Mouse (Mus musculus): Measurements from ENCODE around the gene Arpp19.

Arpp19 gene

GRCm38 (mm10) chr9:75071706-75072192, 34.3 kb downstream of the Arpp19 start:
- H3K4me3 ChIP-seq (replicated peaks; ENCODE audit: low read length) = peak overlapping the region; percentile 91
- H3K36me3 ChIP-seq (ENCODE audit: insufficient read depth, low read length) = no peaks in the 10 kb centered on the region
- no peak for TF ChIP-seq POU5F1 (IDR thresholded peaks at IDR 0.05; ENCODE audit: borderline replicate concordance, low read length)
- no peak for TF ChIP-seq CTCF (conservative IDR thresholded peaks at IDR 0.05; ENCODE audit: low read length)
- TF ChIP-seq NANOG (IDR thresholded peaks at IDR 0.05; ENCODE audit: borderline replicate concordance, low read length) = no peak
- peaks cover 16% of the 10 kb centered on the region for H3K4me1 ChIP-seq (replicated peaks; ENCODE audit: low read depth, low read length)
- peaks cover 19% of the 10 kb centered on the region for H3K27me3 ChIP-seq (ENCODE audit: insufficient read depth, low read length)
- H3K9me3 ChIP-seq (ENCODE audit: low read length) = no peaks in the 10 kb centered on the region

DNA sequence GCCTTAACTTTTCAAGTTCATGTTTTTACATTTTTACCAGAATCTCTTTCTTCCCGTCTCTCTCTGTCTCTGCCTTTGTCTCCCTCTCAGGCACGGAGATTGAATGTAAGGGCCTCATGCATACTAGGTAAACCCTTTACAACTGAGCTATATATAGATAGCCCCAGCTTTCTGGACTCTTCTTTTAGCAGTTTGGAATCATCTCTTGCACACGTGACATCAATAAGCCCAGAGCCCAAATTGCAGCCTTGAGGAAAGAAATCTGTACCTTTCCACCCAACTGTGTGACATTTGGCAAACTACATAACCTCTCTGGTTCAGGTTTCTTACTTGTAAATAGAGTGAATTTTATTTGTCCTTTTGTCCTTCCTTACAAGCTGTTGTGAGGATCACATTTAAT, 34.9 kb downstream of the Arpp19 start:
- H3K27me3 ChIP-seq (ENCODE audit: insufficient read depth, low read length) = peaks cover 19% of the 10 kb centered on the region
- H3K9me3 ChIP-seq (ENCODE audit: low read length) = no peaks in the 10 kb centered on the region
- TF ChIP-seq POU5F1 (IDR thresholded peaks at IDR 0.05; ENCODE audit: borderline replicate concordance, low read length) (no peak), CTCF (conservative IDR thresholded peaks at IDR 0.05; ENCODE audit: low read length) (no peak), NANOG (IDR thresholded peaks at IDR 0.05; ENCODE audit: borderline replicate concordance, low read length) (no peak)
- H3K36me3 ChIP-seq (ENCODE audit: insufficient read depth, low read length) = no peaks in the 10 kb centered on the region
- peak overlapping the region; percentile 91 for H3K4me3 ChIP-seq (replicated peaks; ENCODE audit: low read length)
- H3K4me1 ChIP-seq (replicated peaks; ENCODE audit: low read depth, low read length) = peaks cover 16% of the 10 kb centered on the region

DNA sequence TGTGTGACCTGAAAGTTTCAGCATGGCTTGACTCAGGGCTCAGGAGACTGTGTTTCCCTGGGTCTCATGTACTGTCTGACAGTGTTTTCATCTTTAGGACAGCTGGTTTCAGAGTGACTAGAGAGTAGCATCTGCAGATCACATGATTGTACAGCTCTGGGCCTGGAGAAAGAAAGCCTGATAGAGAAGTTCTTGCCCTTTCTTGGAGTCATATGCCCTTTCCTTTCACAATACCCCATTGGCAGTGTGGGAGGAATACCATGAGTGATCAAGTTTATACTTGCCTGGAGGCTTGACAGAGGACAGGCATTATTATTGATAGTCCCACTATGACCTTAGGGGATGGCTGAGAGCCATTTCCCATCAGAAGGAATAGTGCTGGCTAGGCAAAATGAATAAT, 39.8 kb downstream of the Arpp19 start:
- TF ChIP-seq POU5F1 (IDR thresholded peaks at IDR 0.05; ENCODE audit: borderline replicate concordance, low read length) = no peak
- TF ChIP-seq CTCF (conservative IDR thresholded peaks at IDR 0.05; ENCODE audit: low read length) = no peak
- no peak for TF ChIP-seq NANOG (IDR thresholded peaks at IDR 0.05; ENCODE audit: borderline replicate concordance, low read length)
- Histone ChIP-seq H3K4me3 (replicated peaks; ENCODE audit: low read length) (no peak overlapping the region), H3K27me3 (ENCODE audit: insufficient read depth, low read length) (peaks cover 7% of the 10 kb centered on the region), H3K4me1 (replicated peaks; ENCODE audit: low read depth, low read length) (peaks cover 3% of the 10 kb centered on the region), H3K9me3 (ENCODE audit: low read length) (peaks cover 9% of the 10 kb centered on the region), H3K36me3 (ENCODE audit: insufficient read depth, low read length) (no peaks in the 10 kb centered on the region)

DNA sequence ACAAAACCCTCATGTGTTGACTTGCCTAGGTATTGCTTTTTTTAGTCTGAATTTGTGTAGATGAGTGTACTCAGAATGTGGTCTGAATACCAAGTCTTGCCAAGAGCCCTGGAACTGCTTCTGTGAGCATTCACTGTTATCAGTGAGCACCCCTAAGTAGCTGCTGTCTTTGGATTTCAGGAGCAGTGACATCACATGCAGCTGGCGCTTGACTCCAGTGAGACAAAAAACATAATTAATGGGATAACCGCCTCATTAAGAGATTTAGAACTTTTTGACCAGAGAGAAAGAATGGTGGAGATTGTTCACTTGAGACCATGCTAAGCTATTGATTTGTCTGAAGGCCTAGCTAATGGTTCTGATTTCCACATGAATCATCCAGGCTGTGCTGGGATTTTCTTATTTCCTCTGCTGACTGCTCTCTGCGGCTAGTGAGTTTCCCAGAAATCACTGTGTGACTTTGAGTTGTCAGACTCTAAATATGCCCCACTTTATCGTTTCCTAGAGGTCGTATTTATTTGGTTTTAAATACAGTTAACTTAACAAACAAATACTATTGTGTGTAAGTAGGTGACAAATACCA, 47.9 kb downstream of the Arpp19 start:
- Histone ChIP-seq H3K27me3 (ENCODE audit: insufficient read depth, low read length) (no peaks in the 10 kb centered on the region), H3K36me3 (ENCODE audit: insufficient read depth, low read length) (no peaks in the 10 kb centered on the region), H3K9me3 (ENCODE audit: low read length) (peaks cover 9% of the 10 kb centered on the region), H3K4me1 (replicated peaks; ENCODE audit: low read depth, low read length) (peaks cover 42% of the 10 kb centered on the region), H3K4me3 (replicated peaks; ENCODE audit: low read length) (no peak overlapping the region)
- TF ChIP-seq NANOG (IDR thresholded peaks at IDR 0.05; ENCODE audit: borderline replicate concordance, low read length) (peak; percentile 100), POU5F1 (IDR thresholded peaks at IDR 0.05; ENCODE audit: borderline replicate concordance, low read length) (no peak)

DNA sequence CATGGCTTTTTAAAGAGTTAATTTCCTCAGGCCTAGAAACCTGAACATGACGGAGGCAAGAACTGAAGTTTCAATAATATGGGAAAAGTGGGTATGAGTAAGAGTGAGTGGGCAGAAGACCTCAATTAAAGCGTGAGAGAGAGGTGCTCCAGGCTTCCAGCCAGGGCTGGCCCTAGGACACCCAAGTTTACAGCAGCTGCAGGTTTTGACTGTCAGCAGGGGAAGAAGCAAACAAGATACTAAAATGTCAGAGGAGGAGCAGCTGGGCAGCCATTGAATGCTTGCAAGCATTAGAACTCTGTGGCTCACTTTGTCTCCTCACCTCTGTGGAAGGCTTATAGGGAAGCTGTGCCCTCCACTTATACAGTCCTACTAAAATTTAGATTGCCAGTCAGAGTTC, 50.4 kb downstream of the Arpp19 start:
- Histone ChIP-seq H3K9me3 (ENCODE audit: low read length) (no peaks in the 10 kb centered on the region), H3K4me1 (replicated peaks; ENCODE audit: low read depth, low read length) (peaks cover 44% of the 10 kb centered on the region), H3K4me3 (replicated peaks; ENCODE audit: low read length) (no peak overlapping the region), H3K36me3 (ENCODE audit: insufficient read depth, low read length) (0 out of 2 replicates have a peak, but pooled peaks cover 2% of the 10 kb centered on the region), H3K27me3 (ENCODE audit: insufficient read depth, low read length) (no peaks in the 10 kb centered on the region)
- no peak for TF ChIP-seq NANOG (IDR thresholded peaks at IDR 0.05; ENCODE audit: borderline replicate concordance, low read length)
- no peak for TF ChIP-seq POU5F1 (IDR thresholded peaks at IDR 0.05; ENCODE audit: borderline replicate concordance, low read length)
- TF ChIP-seq CTCF (conservative IDR thresholded peaks at IDR 0.05; ENCODE audit: low read length) = no peak

DNA sequence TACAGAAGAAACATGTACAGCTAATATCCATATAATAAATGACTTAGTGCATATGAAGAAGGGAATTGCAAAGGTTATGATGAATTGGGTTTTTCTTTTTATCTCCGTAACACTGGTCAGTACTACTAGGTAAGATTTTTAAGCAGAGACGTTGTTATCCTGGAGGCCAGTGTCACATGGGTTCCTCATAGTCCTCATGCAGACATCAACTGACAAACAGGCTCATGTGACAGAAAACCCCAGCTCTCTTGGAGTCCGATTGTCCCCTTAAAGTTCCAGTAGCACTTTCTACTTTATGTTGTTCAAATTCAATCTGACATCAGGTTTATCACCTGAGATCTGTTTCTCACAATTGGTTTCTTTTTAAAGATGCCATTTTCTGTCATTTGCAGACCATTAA, 51.9 kb downstream of the Arpp19 start:
- H3K4me1 ChIP-seq (replicated peaks; ENCODE audit: low read depth, low read length) = peaks cover 37% of the 10 kb centered on the region
- no peak overlapping the region for H3K4me3 ChIP-seq (replicated peaks; ENCODE audit: low read length)
- no peak for TF ChIP-seq CTCF (conservative IDR thresholded peaks at IDR 0.05; ENCODE audit: low read length)
- TF ChIP-seq POU5F1 (IDR thresholded peaks at IDR 0.05; ENCODE audit: borderline replicate concordance, low read length) = no peak
- no peak for TF ChIP-seq NANOG (IDR thresholded peaks at IDR 0.05; ENCODE audit: borderline replicate concordance, low read length)
- no peaks in the 10 kb centered on the region for H3K9me3 ChIP-seq (ENCODE audit: low read length)
- peaks cover 6% of the 10 kb centered on the region; the same call in 1 of the 2 replicates for H3K36me3 ChIP-seq (ENCODE audit: insufficient read depth, low read length)
- no peaks in the 10 kb centered on the region for H3K27me3 ChIP-seq (ENCODE audit: insufficient read depth, low read length)

- Histone ChIP-seq H3K4me1 (replicated peaks; ENCODE audit: low read depth, low read length) (peaks cover 10% of the 10 kb centered on the region), H3K36me3 (ENCODE audit: insufficient read depth, low read length) (peaks cover 6% of the 10 kb centered on the region; the same call in 1 of the 2 replicates), H3K27me3 (ENCODE audit: insufficient read depth, low read length) (no peaks in the 10 kb centered on the region), H3K4me3 (replicated peaks; ENCODE audit: low read length) (no peak overlapping the region), H3K9me3 (ENCODE audit: low read length) (no peaks in the 10 kb centered on the region)
- TF ChIP-seq NANOG (IDR thresholded peaks at IDR 0.05; ENCODE audit: borderline replicate concordance, low read length) (no peak), POU5F1 (IDR thresholded peaks at IDR 0.05; ENCODE audit: borderline replicate concordance, low read length) (no peak), CTCF (conservative IDR thresholded peaks at IDR 0.05; ENCODE audit: low read length) (no peak)
Measured at GRCm38 (mm10) chr9:75092134-75092533, 54.7 kb downstream of the Arpp19 start.

- no peaks in the 10 kb centered on the region for H3K9me3 ChIP-seq (ENCODE audit: low read length)
- 0 out of 2 replicates have a peak, but pooled peaks cover 5% of the 10 kb centered on the region for H3K4me1 ChIP-seq (replicated peaks; ENCODE audit: low read depth, low read length)
- TF ChIP-seq NANOG (IDR thresholded peaks at IDR 0.05; ENCODE audit: borderline replicate concordance, low read length) (no peak), POU5F1 (IDR thresholded peaks at IDR 0.05; ENCODE audit: borderline replicate concordance, low read length) (no peak), CTCF (conservative IDR thresholded peaks at IDR 0.05; ENCODE audit: low read length) (no peak)
- peaks cover 6% of the 10 kb centered on the region; the same call in 1 of the 2 replicates for H3K36me3 ChIP-seq (ENCODE audit: insufficient read depth, low read length)
- no peaks in the 10 kb centered on the region for H3K27me3 ChIP-seq (ENCODE audit: insufficient read depth, low read length)
- H3K4me3 ChIP-seq (replicated peaks; ENCODE audit: low read length) = no peak overlapping the region
Measured at GRCm38 (mm10) chr9:75094762-75095161, 57.3 kb downstream of the Arpp19 start.

- Histone ChIP-seq H3K36me3 (ENCODE audit: insufficient read depth, low read length) (no peaks in the 10 kb centered on the region), H3K4me1 (replicated peaks; ENCODE audit: low read depth, low read length) (peaks cover 13% of the 10 kb centered on the region), H3K4me3 (replicated peaks; ENCODE audit: low read length) (no peak overlapping the region), H3K9me3 (ENCODE audit: low read length) (no peaks in the 10 kb centered on the region), H3K27me3 (ENCODE audit: insufficient read depth, low read length) (no peaks in the 10 kb centered on the region)
- TF ChIP-seq NANOG (IDR thresholded peaks at IDR 0.05; ENCODE audit: borderline replicate concordance, low read length) = no peak
- TF ChIP-seq POU5F1 (IDR thresholded peaks at IDR 0.05; ENCODE audit: borderline replicate concordance, low read length) = no peak
- no peak for TF ChIP-seq CTCF (conservative IDR thresholded peaks at IDR 0.05; ENCODE audit: low read length)
Measured at GRCm38 (mm10) chr9:75098937-75099336, 61.5 kb downstream of the Arpp19 start.
